Mouse (Mus musculus): ENCODE data around the gene Myl6b. TPM values are rescaled to one million over a fixed set of nuclear protein-coding genes. Genes with fewer than 3 reads are reported as not detected.

Gene Myl6b
- polyA plus RNA-seq, 1 experiment = not detected

DNA sequence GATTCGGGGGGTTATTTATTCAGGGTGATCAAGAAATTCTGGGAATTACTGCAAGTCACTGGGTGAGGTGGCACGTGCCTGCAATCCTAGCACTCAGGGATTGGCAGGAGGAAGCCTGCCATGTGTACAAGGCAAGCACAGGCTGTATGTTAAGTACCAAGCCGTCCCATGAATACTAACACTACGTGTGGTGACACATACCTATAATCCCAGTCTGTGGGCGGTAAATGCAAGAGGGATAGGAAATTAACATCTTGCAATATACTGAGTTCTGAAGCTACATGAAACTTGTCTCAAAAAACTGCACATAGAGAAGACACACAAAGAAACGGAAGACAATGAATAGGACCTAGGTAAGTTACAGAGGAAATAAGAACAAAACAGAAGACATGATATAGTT lies 47.5 kb downstream of the Myl6b start:
- Histone ChIP-seq H3K27ac (ENCODE audit: insufficient read depth, low read depth, low read length) (no peak overlapping the region), H3K4me3 (ENCODE audit: insufficient read depth, low read depth, low read length) (no peak overlapping the region), H3K4me1 (ENCODE audit: control insufficient read depth, insufficient read depth, low read length) (no peaks in the 10 kb centered on the region)
- TF ChIP-seq POLR2A (IDR thresholded peaks at IDR 0.05; ENCODE audit: insufficient read depth, low read depth, low read length) = no peak
- TF ChIP-seq CTCF (IDR thresholded peaks at IDR 0.05; ENCODE audit: insufficient read depth, low read depth, low read length) = no peak
- 77% methylated on average over 6 of the region's 6 CpGs for WGBS

DNA sequence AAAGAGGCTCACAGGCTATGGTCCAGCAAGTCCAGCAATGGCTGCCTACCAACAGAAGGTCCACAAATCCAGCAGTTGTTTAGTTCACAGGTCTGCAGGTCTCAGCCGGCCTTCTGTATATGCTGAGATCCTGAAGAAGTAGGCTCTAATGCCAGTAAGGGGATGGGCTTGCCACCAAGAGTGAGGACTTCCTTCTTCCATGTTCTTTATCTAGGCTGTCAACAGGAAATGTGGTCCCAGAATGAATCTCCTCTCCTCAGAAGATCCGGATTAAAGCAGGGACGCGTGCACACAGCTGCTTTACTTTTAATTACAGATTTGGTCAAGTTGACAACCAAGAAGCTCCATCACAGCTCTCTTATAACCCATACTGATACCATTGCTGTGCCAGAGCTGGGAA lies 53.1 kb downstream of the Myl6b start:
- Histone ChIP-seq H3K4me3 (ENCODE audit: insufficient read depth, low read depth, low read length) (no peak overlapping the region), H3K27ac (ENCODE audit: insufficient read depth, low read depth, low read length) (no peak overlapping the region), H3K4me1 (ENCODE audit: control insufficient read depth, insufficient read depth, low read length) (no peaks in the 10 kb centered on the region)
- WGBS = 53% methylated on average over 4 of the region's 4 CpGs
- no peak for TF ChIP-seq CTCF (IDR thresholded peaks at IDR 0.05; ENCODE audit: insufficient read depth, low read depth, low read length)
- no peak for TF ChIP-seq POLR2A (IDR thresholded peaks at IDR 0.05; ENCODE audit: insufficient read depth, low read depth, low read length)

DNA sequence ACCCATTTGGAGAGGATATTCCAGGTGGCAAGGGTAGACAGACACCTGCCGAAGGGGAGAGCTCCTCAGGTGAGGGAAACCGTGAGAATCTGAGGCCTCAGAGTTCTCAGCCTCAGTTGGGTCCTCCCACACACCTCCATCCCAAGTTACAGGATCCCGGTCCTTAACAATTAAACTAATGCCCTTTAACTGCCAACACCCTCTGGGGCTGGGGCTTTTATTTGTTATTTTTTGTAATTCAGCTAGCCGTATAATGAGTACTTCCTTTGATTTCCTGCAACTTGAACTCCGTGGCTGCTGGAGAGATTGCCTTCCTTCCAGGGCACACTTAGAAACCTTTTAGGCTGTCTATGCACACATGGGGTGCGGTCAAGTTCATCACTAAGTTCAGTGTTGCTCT lies 54.1 kb downstream of the Myl6b start:
- Histone ChIP-seq H3K27ac (ENCODE audit: insufficient read depth, low read depth, low read length) (no peak overlapping the region), H3K4me1 (ENCODE audit: control insufficient read depth, insufficient read depth, low read length) (peaks cover 1% of the 10 kb centered on the region; the same call in 1 of the 2 replicates), H3K4me3 (ENCODE audit: insufficient read depth, low read depth, low read length) (no peak overlapping the region)
- WGBS = 49% methylated on average over 6 of the region's 6 CpGs
- TF ChIP-seq POLR2A (IDR thresholded peaks at IDR 0.05; ENCODE audit: insufficient read depth, low read depth, low read length) (no peak), CTCF (IDR thresholded peaks at IDR 0.05; ENCODE audit: insufficient read depth, low read depth, low read length) (no peak)

Other genes with a start within 250 kb of the Myl6b start
- not detected in 2 replicates for gene Apon, start 244.6 kb downstream of the Myl6b start, polyA plus RNA-seq (2012; ENCODE audit: insufficient read depth, insufficient read length, low replicate concordance, missing spikeins)
- gene Apof, start 230.0 kb downstream of the Myl6b start, polyA plus RNA-seq (2012; ENCODE audit: insufficient read depth, insufficient read length, low replicate concordance, missing spikeins) = not detected in 2 replicates
- gene Stat2, start 228.1 kb downstream of the Myl6b start, polyA plus RNA-seq (2012; ENCODE audit: insufficient read depth, insufficient read length, low replicate concordance, missing spikeins) = not detected in 2 replicates
- gene Il23a, start 199.9 kb downstream of the Myl6b start, polyA plus RNA-seq (2012; ENCODE audit: insufficient read depth, insufficient read length, low replicate concordance, missing spikeins) = not detected in 2 replicates
- gene Pan2, start 195.3 kb downstream of the Myl6b start, polyA plus RNA-seq (2012; ENCODE audit: insufficient read depth, insufficient read length, low replicate concordance, missing spikeins) = not detected in 2 replicates
- gene Cnpy2, start 176.2 kb downstream of the Myl6b start, polyA plus RNA-seq (2012; ENCODE audit: insufficient read depth, insufficient read length, low replicate concordance, missing spikeins) = not detected in 2 replicates
- 262 TPM in 1 of 2 replicates, not detected in the other for gene Cs, start 161.0 kb downstream of the Myl6b start, polyA plus RNA-seq (2012; ENCODE audit: insufficient read depth, insufficient read length, low replicate concordance, missing spikeins)
- gene Coq10a, start 129.7 kb downstream of the Myl6b start, polyA plus RNA-seq (2012; ENCODE audit: insufficient read depth, insufficient read length, low replicate concordance, missing spikeins) = not detected in 2 replicates
- not detected in 2 replicates for gene Ankrd52, start 121.6 kb downstream of the Myl6b start, polyA plus RNA-seq (2012; ENCODE audit: insufficient read depth, insufficient read length, low replicate concordance, missing spikeins)
- gene Slc39a5, start 97.5 kb downstream of the Myl6b start, polyA plus RNA-seq (2012; ENCODE audit: insufficient read depth, insufficient read length, low replicate concordance, missing spikeins) = not detected in 2 replicates
- gene Nabp2, start 87.2 kb downstream of the Myl6b start, polyA plus RNA-seq (2012; ENCODE audit: insufficient read depth, insufficient read length, low replicate concordance, missing spikeins) = not detected in 2 replicates
- gene Rnf41, start 87.0 kb downstream of the Myl6b start, polyA plus RNA-seq (2012; ENCODE audit: insufficient read depth, insufficient read length, low replicate concordance, missing spikeins) = 155 TPM in 1 of 2 replicates, not detected in the other
- 236 and 251 TPM in 2 replicates for gene Smarcc2, start 39.4 kb downstream of the Myl6b start, polyA plus RNA-seq (2012; ENCODE audit: insufficient read depth, insufficient read length, low replicate concordance, missing spikeins)
- gene Myl6, start 4.5 kb downstream of the Myl6b start, polyA plus RNA-seq (2012; ENCODE audit: insufficient read depth, insufficient read length, low replicate concordance, missing spikeins) = not detected in 2 replicates
- not detected in 2 replicates for gene Esyt1, start 27.2 kb upstream of the Myl6b start, polyA plus RNA-seq (2012; ENCODE audit: insufficient read depth, insufficient read length, low replicate concordance, missing spikeins)
- gene Zc3h10, start 49.1 kb upstream of the Myl6b start, polyA plus RNA-seq (2012; ENCODE audit: insufficient read depth, insufficient read length, low replicate concordance, missing spikeins) = not detected in 2 replicates
- gene Rpl41, start 50.6 kb upstream of the Myl6b start, polyA plus RNA-seq (2012; ENCODE audit: insufficient read depth, insufficient read length, low replicate concordance, missing spikeins) = not detected in 2 replicates
- gene Pa2g4, start 67.3 kb upstream of the Myl6b start, polyA plus RNA-seq (2012; ENCODE audit: insufficient read depth, insufficient read length, low replicate concordance, missing spikeins) = not detected in 2 replicates
- not detected in 2 replicates for gene Erbb3, start 91.0 kb upstream of the Myl6b start, polyA plus RNA-seq (2012; ENCODE audit: insufficient read depth, insufficient read length, low replicate concordance, missing spikeins)
- gene Rps26, start 128.1 kb upstream of the Myl6b start, polyA plus RNA-seq (2012; ENCODE audit: insufficient read depth, insufficient read length, low replicate concordance, missing spikeins) = not detected in 2 replicates
- not detected in 2 replicates for gene Ikzf4, start 147.3 kb upstream of the Myl6b start, polyA plus RNA-seq (2012; ENCODE audit: insufficient read depth, insufficient read length, low replicate concordance, missing spikeins)
- not detected in 2 replicates for gene Suox, start 175.4 kb upstream of the Myl6b start, polyA plus RNA-seq (2012; ENCODE audit: insufficient read depth, insufficient read length, low replicate concordance, missing spikeins)
- not detected in 2 replicates for gene Rab5b, start 197.6 kb upstream of the Myl6b start, polyA plus RNA-seq (2012; ENCODE audit: insufficient read depth, insufficient read length, low replicate concordance, missing spikeins)
- gene Pmel, start 205.5 kb upstream of the Myl6b start, polyA plus RNA-seq (2012; ENCODE audit: insufficient read depth, insufficient read length, low replicate concordance, missing spikeins) = not detected in 2 replicates
- not detected in 2 replicates for gene Cdk2, start 206.3 kb upstream of the Myl6b start, polyA plus RNA-seq (2012; ENCODE audit: insufficient read depth, insufficient read length, low replicate concordance, missing spikeins)
- gene Dgka, start 246.2 kb upstream of the Myl6b start, polyA plus RNA-seq (2012; ENCODE audit: insufficient read depth, insufficient read length, low replicate concordance, missing spikeins) = 167 TPM in 1 of 2 replicates, not detected in the other
- gene Pym1, start 249.2 kb upstream of the Myl6b start, polyA plus RNA-seq (2012; ENCODE audit: insufficient read depth, insufficient read length, low replicate concordance, missing spikeins) = not detected in 2 replicates

Data from olfactory bulb, adult 2 months (tissue).